Mouse (Mus musculus) forebrain, embryonic 10.5 days (tissue): ENCODE data around the gene Mb21d2. TPM values are rescaled to one million over a fixed set of nuclear protein-coding genes. Genes with fewer than 3 reads are reported as not detected.

Source experiments
- DNase-seq: peaks from one replicate; pipeline ENCODE4 v3.0.0-alpha.2; 2017; ENCODE audit warnings: low spot score; ENCODE audit errors: extremely low spot score
- H3K27ac ChIP-seq: fragments of 300-500 bp; sonication (generic); 2 replicates; pipeline ENCODE4 v1.5.1; 2016; ENCODE audit warnings: mild to moderate bottlenecking
- H3K27me3 ChIP-seq: fragments of 300-500 bp; sonication (generic); 2 replicates; pipeline ENCODE4 v1.6.1; 2016; ENCODE audit warnings: mild to moderate bottlenecking; ENCODE audit not compliant: poor library complexity, severe bottlenecking
- H3K36me3 ChIP-seq: fragments of 300-500 bp; sonication (generic); replicated peaks from 2 replicates; pipeline ENCODE4 v1.6.1; 2016; ENCODE audit warnings: mild to moderate bottlenecking, moderate library complexity
- H3K4me1 ChIP-seq: fragments of 300-500 bp; sonication (generic); 2 replicates; pipeline ENCODE4 v1.6.1; 2016
- H3K4me3 ChIP-seq: fragments of 300-500 bp; sonication (generic); 2 replicates; pipeline ENCODE4 v1.5.1; 2016; ENCODE audit warnings: mild to moderate bottlenecking, moderate library complexity
- H3K9me3 ChIP-seq: fragments of 300-500 bp; sonication (generic); 2 replicates; pipeline ENCODE4 v1.6.1; 2016; ENCODE audit warnings: mild to moderate bottlenecking, moderate library complexity
- WGBS: fragments of 180-500 bp; shearing (Covaris S2); methylation state at CpG from one replicate; pipeline ENCODE4 v1.1.7; 2016; 5-methylcytosine and 5-hydroxymethylcytosine counted together
- polyA plus RNA-seq: library from polyadenylated mRNA; unstranded; fragments of >200 nt; fragmentation: Nextera tagmentation; extraction: Ambion mirVana; gene quantifications from 2 replicates; pipeline ENCODE4 v1.2.1, GENCODE M21; 2016

Mb21d2 gene
- polyA plus RNA-seq, 1 experiment from 2014 or later, result 4.5 TPM

- 0 out of 2 replicates have a peak overlapping the region, but pooled peaks have one; percentile 13 for H3K27ac ChIP-seq
- H3K36me3 ChIP-seq, result no peaks in the 10 kb centered on the region; the same call in 1 of the 2 replicates
- H3K9me3 ChIP-seq, result no peaks in the 10 kb centered on the region
- DNase-seq, result no peak
- no peak overlapping the region for H3K4me3 ChIP-seq
- 67% methylated on average over 11 of the region's 11 CpGs for WGBS
- no peaks in the 10 kb centered on the region for H3K27me3 ChIP-seq
- H3K4me1 ChIP-seq, result peaks cover 22% of the 10 kb centered on the region
Observed at GRCm38 (mm10) chr16:28919320-28919885, 10.1 kb downstream of the Mb21d2 start.

DNA sequence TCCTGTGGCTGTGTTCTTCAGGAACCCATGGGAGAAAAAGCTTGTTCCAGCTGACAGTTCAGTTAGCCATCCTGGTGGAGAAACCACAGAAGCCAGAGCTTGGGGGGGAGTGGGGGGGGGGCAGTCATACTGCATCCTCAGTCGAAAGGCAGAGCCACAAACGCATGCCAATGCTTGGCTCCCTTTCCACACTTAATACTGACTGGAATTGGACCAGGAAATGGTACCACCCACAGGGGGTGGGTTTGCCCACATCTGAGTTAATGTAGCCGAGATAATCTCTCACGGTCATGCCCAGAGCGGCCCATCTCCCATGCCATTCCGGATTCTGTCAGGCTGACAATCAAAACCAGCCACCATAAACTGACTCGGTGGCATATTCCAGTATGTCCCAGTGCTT, 14.1 kb downstream of the Mb21d2 start:
- WGBS, result 95% methylated on average over 7 of the region's 7 CpGs
- DNase-seq, result no peak
- no peaks in the 10 kb centered on the region for H3K36me3 ChIP-seq
- H3K27ac ChIP-seq, result no peak overlapping the region
- H3K4me1 ChIP-seq, result peaks cover 17% of the 10 kb centered on the region
- no peaks in the 10 kb centered on the region for H3K27me3 ChIP-seq
- H3K9me3 ChIP-seq, result no peaks in the 10 kb centered on the region
- no peak overlapping the region for H3K4me3 ChIP-seq

DNA sequence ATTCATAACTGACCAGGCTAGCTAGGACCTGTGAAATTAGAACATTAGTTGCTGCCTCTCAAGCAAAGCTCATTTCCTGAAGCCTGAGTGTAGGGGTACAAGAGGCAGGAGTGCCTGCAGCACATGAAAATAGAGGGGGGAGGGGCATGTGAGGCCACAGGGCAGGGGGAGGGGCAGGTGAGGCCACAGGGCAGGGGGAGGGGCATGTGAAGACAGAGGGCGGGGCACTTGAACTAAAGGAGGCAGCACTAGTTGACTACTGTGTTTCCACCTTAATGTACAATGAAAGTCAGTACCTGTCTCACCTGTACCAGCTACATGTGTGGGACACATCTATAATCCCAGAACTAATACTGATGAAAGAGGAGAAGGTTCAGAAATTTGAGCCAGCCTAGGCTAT, 14.8 kb downstream of the Mb21d2 start:
- Histone ChIP-seq H3K4me1 (peaks cover 17% of the 10 kb centered on the region), H3K4me3 (no peak overlapping the region), H3K27ac (no peak overlapping the region), H3K9me3 (no peaks in the 10 kb centered on the region), H3K36me3 (no peaks in the 10 kb centered on the region), H3K27me3 (no peaks in the 10 kb centered on the region)
- WGBS, result 85% methylated on average over 1 of the region's 1 CpGs
- no peak for DNase-seq

DNA sequence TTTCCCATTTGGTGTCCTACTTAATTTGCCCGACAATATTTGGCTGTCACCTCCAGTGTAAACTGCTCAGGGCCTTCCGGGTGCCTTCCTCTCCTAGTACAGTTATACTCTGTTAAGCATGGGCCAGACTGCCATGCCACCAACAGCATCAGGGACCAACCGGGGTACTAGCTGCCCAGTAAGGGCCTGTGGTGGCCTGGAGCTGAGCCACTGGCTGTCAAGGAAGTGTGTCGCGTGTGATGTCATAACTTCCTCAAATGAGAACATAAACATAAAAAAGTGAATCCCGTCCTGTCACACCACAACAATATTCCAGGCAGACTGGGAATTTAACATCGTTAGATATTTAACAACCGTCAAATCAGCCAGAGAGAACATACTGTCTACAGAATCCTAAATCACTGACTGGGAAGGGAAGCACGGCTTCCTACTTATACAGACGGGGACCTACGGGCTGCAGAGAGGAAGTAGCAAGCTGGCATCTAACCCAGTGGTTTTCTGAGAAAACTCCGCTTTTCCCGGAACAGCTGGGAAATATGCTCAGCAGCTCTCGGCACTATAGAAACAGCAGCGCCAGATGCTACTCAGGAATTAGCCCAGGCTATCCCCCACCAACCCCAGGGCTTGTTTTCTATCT, 17.9 kb downstream of the Mb21d2 start:
- Histone ChIP-seq H3K4me3 (no peak overlapping the region), H3K9me3 (no peaks in the 10 kb centered on the region), H3K27me3 (no peaks in the 10 kb centered on the region), H3K36me3 (no peaks in the 10 kb centered on the region), H3K4me1 (peaks cover 13% of the 10 kb centered on the region), H3K27ac (no peak overlapping the region)
- no peak for DNase-seq
- 93% methylated on average over 15 of the region's 15 CpGs for WGBS

DNA sequence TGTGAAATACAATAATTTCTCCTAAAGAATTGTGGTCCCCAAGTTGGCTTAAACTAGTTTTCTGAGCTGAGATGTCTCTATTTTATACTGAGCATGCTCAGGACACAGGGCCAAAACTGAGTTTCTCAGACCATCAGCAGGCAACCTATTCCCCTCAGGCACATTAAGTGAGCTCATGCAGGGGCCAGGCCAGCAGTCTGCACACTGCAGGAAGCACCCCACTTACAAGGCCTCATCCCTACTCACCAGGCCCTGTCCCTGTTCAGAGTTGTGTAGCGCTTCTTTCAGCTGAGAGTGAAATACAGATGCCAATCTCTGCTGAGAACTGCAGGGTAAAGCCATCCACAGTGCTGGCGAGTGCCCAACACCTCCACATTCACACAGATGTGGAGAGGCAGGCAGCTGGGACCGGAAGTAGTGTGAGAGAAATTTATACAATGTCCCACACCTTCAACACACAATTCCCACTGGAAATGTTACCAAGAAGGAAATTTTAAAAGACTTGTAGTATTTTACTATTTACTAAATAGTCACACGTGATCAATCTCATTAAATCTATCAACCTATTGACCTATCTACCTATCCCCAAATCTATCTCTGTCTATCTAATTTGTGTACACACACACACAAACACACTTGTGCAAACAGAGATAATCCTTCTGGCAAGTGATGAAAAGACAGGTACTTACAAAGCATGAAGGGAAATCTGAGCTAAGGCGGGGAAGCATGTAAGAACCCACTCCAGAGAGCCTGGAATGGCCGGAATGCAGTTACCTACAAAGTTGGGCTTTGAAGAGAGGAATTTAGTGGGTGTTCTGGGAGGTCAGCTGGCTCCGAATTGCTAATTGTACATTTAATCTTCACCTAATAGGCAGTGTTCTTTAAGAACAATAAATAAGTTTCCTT, 22.9 kb downstream of the Mb21d2 start:
- no peaks in the 10 kb centered on the region for H3K27me3 ChIP-seq
- no peaks in the 10 kb centered on the region for H3K9me3 ChIP-seq
- 76% methylated on average over 7 of the region's 7 CpGs for WGBS
- H3K27ac ChIP-seq, result no peak overlapping the region
- H3K4me3 ChIP-seq, result no peak overlapping the region
- H3K4me1 ChIP-seq, result peaks cover 9% of the 10 kb centered on the region; the same call in 1 of the 2 replicates
- DNase-seq, result no peak
- H3K36me3 ChIP-seq, result peaks cover 6% of the 10 kb centered on the region; the same call in 1 of the 2 replicates

DNA sequence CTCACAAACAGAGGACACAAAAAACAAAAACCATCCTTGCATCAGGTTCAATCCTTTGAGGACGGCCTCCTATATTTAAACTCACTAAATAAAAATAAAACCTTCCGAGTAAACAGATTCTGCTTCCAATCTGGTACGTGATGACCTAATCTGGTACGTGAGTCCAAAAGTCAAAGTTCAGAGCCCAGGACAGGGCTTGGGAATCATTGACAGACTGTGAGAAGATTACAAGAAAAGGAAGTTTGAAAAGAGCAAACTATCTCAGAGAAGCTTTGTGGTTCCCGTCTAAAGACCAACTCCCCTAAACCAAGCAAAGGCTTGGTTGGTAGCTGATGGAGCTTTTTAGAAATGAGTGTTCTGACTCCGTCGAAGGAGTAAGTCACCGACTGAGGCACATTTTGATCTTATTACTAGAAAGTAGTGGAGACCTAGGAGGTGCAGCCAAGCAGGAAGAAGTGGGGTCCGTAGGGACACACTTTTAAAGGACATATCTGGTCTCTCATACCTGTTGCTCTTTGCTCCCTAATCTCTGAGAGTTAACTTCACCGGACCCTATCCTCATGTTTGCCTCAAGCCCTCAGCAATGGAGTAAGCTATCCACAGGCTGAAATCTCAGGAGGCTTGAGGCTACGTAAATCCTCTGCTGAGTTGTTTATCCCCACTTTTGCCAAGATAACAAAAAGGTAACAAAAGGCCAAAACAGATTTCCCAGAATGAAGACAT, 23.7 kb downstream of the Mb21d2 start:
- no peak for DNase-seq
- H3K9me3 ChIP-seq, result no peaks in the 10 kb centered on the region
- peaks cover 6% of the 10 kb centered on the region; the same call in 1 of the 2 replicates for H3K36me3 ChIP-seq
- H3K4me3 ChIP-seq, result no peak overlapping the region
- peaks cover 9% of the 10 kb centered on the region; the same call in 1 of the 2 replicates for H3K4me1 ChIP-seq
- no peak overlapping the region for H3K27ac ChIP-seq
- WGBS, result 88% methylated on average over 11 of the region's 11 CpGs
- H3K27me3 ChIP-seq, result no peaks in the 10 kb centered on the region

GRCm38 (mm10) chr16:28902620-28903565, 26.6 kb downstream of the Mb21d2 start:
- Histone ChIP-seq H3K4me3 (no peak overlapping the region), H3K27ac (no peak overlapping the region), H3K27me3 (no peaks in the 10 kb centered on the region), H3K9me3 (no peaks in the 10 kb centered on the region), H3K4me1 (peaks cover 24% of the 10 kb centered on the region), H3K36me3 (peaks cover 6% of the 10 kb centered on the region; the same call in 1 of the 2 replicates)
- no peak for DNase-seq
- 88% methylated on average over 14 of the region's 14 CpGs for WGBS

- Histone ChIP-seq H3K4me1 (peaks cover 20% of the 10 kb centered on the region), H3K27ac (no peak overlapping the region), H3K9me3 (no peaks in the 10 kb centered on the region), H3K27me3 (no peaks in the 10 kb centered on the region), H3K36me3 (peaks cover 9% of the 10 kb centered on the region; the same call in 1 of the 2 replicates), H3K4me3 (no peak overlapping the region)
- WGBS, result 51% methylated on average over 4 of the region's 4 CpGs
- no peak for DNase-seq
Observed at GRCm38 (mm10) chr16:28899161-28899540, 30.3 kb downstream of the Mb21d2 start.

DNA sequence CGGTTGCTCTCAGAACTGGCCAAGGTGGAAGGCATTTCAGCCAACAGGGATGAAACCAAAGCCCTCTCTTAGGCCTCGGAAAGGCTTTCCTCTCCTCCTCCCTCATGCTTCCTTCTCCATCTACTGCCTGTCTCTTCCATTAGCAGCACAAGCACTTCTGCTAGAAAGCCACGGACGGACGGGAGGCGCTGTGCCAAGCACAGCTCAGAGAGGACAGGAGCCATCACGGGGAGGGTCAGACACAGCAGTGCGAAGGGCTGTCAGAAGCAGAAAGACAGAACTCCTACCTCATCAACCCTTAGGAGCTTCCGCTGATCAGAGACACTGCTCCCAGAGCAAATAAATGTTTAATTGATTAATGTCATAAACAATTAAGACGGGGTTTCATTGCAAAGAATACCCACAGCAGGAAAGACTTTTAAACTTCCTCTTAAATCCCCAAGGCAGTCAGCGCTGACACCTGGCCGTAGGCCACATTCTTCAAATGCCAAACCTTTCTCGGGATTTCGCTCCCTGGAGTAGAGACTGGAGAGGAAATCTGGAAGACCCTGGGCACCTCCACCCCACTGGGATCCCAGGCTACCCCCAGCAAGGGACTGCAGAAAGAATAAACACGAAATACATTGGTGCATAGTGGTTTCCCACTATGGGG, 30.8 kb downstream of the Mb21d2 start:
- Histone ChIP-seq H3K36me3 (peaks cover 9% of the 10 kb centered on the region; the same call in 1 of the 2 replicates), H3K27me3 (no peaks in the 10 kb centered on the region), H3K27ac (peak overlapping the region; percentile 7; the same call in 1 of the 2 replicates), H3K4me1 (peaks cover 22% of the 10 kb centered on the region), H3K4me3 (no peak overlapping the region), H3K9me3 (no peaks in the 10 kb centered on the region)
- WGBS, result 36% methylated on average over 15 of the region's 15 CpGs
- DNase-seq, result no peak

GRCm38 (mm10) chr16:28896571-28896970, 32.9 kb downstream of the Mb21d2 start:
- H3K36me3 ChIP-seq, result peaks cover 3% of the 10 kb centered on the region; the same call in 1 of the 2 replicates
- H3K9me3 ChIP-seq, result no peaks in the 10 kb centered on the region
- no peaks in the 10 kb centered on the region for H3K27me3 ChIP-seq
- H3K4me1 ChIP-seq, result peaks cover 34% of the 10 kb centered on the region
- WGBS, result 97% methylated on average over 7 of the region's 7 CpGs
- no peak for DNase-seq
- H3K27ac ChIP-seq, result no peak overlapping the region
- H3K4me3 ChIP-seq, result no peak overlapping the region

DNA sequence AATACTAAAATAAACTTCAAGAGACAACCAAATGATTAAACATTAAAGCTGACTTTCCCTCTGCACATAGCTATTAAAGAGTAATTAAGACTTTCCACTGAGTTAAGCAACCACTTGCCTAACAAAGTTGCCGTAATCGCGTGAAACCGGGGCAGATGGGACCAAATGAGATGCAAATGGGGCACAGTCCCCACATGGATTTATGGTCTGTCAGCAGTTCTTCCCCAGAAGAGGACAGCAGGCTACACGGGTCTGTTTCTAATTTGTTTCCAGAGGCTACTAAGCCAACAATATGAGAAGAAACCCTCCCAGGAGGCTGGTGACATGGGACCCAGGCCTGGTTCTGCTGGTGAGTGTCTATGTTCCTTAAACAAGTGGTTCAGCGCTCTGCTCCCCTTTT, 34.6 kb downstream of the Mb21d2 start:
- no peaks in the 10 kb centered on the region for H3K27me3 ChIP-seq
- no peak overlapping the region for H3K4me3 ChIP-seq
- no peak overlapping the region for H3K27ac ChIP-seq
- DNase-seq, result no peak
- H3K4me1 ChIP-seq, result peaks cover 34% of the 10 kb centered on the region
- 85% methylated on average over 6 of the region's 6 CpGs for WGBS
- H3K9me3 ChIP-seq, result peaks cover 5% of the 10 kb centered on the region
- peaks cover 6% of the 10 kb centered on the region for H3K36me3 ChIP-seq
